Mouse (Mus musculus) embryo, embryonic 9.5 days (tissue): ENCODE measurements at regions not wholly inside any gene's neighbourhood (a gene's known extent, or its start where the extent isn't known, plus 50 kb on each side); places are given as distances from the start of the nearest gene placed in this dataset.
A peak's percentile ranks its signal among the peaks of the same experiment; 100 is the strongest.

ENCODE experiments used
- DNase-seq: peaks from one replicate; pipeline ENCODE4 v3.0.0-alpha.2; 2017; ENCODE audit errors: extremely low spot score

DNA sequence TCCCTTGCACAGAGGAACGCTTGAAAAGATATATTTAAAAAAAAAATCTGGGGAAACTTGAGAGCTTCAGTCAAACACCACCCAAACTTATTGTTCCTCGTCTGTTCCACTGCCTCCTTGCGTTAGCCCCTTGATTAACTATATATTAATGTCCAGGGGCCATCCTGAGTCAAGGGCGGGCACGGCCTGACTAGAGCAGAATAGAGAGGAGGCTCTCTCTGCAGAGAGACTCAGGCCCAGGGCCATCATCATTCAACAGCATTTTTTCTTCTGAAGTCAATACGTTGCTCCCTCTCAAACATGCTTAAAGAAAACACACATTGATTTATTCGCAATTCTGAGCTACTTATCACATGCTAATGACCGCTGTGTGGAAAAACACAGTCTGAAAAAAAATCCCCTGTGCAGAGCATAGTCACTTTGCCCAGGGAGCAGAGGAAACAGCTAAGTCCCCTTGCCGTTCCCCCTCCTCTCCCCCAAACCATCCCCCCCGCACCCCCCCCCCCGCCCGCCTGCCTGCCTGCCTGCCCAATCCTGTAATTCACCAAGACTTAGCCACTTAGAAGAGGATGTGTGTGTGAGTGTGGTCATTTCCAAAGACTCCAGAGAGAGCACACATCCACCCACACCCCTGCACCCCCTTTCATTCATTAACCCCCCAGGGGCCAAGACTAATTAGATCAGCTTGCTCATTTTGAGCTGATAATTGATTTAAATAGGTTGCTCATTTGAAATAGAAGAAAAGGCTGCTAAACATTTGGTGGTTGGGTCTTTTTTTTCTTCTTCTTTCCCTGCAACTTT, 281.5 kb downstream of the Insig2 start:
- peak; percentile 31 for DNase-seq

DNA sequence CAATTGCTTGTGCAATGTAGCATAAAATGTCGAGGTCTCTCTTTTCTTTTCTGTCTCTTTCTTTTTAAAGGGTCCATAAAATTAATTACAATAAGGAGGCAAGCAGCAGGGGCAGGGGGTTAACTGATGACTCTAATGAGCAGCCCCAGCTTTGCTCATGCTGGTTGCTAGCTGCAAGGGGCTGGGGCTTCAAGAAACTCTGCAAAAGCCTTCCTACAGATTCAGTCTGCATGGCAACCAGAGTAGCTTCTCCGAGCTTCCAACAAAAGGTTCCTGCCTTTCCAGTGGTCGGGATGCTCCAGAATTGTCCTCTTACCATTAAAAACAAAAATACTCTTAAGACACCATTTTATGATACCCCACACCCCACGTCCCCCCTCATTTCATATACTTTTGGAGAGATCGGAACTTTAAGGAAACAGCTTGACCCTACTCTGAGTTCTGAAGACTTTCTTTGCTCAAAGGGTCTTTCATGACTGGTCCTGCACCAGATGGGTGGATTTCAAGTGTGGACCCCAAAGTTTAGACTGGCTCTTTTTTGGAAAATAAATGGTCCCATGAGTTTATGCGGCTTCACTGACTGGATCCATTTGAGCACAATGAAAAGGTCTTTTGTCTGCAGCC, 280.8 kb downstream of the Insig2 start:
- no peak for DNase-seq

DNA sequence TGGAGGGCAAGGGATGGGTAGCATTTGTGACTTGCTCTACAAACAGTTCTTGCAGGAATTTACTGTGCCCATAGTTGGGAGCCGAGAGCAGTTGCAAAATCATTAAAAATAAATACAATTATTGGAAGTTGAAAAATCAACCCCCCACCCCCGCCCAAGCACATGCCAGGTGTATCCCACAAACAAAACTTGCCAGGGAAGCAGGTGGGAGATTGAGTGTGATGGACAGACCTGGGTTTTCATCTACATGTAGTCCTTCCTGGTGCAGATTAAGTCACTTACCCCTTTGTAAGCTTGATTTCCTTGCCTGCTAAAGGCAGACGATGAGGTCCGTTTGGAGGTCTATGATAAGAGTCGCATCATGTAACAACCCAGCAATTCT, 280.3 kb downstream of the Insig2 start:
- DNase-seq: no peak

DNA sequence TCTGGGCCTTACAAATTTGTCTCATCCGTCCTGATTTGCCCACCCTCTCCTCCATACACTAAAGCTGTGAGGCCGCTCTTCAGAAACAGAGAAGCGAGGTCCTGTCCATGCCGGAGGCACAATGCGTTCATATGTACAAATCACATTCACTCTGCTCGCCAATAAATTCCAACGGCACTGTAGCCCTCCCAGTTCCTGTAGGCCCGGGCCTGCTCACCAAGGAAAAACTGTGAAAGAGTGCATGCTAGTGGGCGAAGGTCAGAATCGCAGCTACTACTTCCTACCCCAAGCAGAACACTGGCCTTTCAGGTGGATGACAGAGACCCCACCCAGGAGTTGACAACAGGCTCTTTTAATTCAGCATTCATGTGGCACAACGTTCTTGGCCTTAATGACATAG, 278.7 kb downstream of the Insig2 start:
- peak; percentile 41 for DNase-seq

DNA sequence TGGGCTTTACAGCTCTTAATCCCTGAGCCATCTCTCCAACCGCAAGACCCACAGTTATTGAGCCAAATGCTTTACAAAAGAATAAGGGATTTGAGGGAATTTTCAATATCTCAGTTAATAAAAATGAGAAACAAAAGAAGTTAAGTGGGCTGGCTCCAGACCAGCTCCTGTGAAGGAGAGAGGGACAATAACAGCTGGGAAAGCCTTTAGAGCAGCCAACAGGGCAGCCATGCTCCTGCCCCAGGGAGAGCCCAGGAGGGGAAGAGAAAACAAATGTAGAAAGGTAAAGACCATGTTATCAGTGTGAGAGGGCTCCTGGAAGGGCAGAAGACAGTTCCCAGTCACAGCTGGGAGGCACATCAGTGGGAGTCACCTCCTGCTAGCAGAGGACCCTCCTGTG, 257.8 kb downstream of the Insig2 start:
- DNase-seq: no peak

DNA sequence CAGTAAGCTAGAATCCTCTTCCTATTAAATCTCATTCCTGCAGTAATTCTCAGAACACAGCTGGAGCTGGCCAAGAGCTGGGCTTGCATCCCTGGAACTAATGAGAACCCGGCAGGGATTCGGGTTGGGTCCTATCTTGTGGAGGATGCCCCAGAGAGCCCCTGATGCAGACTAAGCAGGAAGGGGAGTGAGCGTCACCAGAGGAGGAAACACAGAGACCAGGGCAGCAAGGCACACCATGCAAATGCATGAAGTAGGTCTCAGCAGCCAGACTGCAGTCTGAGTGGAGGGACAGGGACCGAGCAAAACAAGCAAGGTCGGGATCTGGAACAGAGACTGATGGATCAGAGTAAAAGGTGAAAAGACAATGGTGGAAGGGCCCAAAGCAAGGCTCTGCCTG, 249.6 kb downstream of the Insig2 start:
- no peak for DNase-seq

DNA sequence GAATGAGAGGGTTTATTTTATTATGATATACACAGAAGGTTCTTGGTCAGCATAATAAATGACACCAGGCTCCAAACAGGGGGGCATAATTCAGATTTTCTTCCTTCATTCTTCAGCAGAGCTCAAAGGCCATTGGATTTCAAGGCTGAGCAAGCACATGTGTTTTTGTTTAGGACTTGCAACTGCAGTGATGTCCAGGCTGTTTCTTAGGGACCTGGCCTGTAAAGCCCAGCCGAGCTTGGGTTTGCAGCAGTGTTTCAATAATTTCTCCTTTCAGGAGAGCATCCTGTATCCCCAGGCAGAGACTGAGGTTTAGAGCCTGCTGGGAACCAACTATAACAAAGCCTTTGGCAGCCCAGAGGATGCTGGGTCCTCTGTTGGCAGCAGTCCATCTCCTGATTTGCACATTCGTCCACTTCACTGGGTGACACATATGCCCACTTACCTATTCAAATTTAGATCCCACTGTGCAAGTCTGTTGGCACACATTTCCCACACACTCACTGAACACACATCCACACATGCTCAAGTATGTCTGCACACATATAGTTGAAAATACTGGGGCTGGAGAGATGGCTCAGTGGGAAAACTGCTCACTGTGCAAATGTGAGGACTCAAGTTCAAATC, 247.2 kb downstream of the Insig2 start:
- DNase-seq: no peak

DNA sequence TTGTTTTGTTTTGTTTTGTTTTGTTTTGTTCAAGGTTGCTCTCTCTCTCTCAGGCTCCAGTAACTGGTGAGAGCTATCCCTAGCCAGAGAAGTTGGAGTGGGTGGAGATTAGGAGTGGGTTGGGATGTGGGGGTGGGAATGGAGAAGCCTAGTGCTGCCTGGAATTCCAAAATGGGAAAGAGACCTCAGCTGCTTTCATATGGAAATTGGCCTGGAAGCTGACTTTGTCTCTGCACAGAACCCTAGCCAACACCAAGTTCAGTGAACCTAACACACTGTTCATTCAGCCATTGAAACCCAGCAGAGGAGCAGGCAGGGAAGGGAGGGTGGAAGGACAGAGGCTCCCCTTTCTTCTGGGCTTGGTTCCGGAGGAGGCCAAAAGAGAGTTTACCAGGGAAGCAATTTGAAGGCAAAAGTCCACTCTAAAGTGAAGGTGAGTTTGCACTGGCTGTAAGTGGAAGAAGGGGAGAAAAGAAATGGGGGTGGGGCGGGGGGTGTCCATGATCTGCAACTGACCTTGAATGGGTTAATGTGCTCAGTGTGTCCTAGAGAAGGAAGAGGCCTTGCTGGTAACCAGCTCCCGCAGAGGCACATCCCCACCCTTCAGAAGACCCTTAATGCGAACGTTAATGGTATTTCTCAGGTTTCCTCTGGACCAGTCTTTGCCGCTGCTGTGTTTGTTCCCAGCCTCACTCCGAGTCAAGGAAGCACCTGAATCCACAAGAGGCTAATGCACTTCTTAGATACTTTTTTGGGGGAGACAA, 245.1 kb downstream of the Insig2 start:
- DNase-seq: peak; percentile 5

DNA sequence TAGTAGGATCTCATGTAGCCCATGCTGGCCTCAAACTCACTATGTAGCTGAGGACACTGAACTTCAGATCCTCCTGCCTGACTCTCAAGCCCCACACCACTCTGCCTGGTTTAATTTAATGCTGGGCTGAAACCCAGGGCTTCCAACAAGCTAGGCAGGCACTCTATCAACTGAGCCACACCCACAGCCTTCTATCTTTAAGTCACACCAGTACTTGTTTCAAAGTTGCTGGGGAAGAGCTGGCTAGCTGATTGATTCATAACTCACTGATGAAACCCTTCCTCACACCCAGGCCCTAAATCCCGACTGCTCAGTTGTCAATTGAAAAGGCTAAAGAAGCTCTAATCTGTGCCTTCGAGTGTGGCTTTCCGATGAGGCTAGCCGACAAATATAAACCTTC, 241.8 kb downstream of the Insig2 start:
- DNase-seq: no peak

DNA sequence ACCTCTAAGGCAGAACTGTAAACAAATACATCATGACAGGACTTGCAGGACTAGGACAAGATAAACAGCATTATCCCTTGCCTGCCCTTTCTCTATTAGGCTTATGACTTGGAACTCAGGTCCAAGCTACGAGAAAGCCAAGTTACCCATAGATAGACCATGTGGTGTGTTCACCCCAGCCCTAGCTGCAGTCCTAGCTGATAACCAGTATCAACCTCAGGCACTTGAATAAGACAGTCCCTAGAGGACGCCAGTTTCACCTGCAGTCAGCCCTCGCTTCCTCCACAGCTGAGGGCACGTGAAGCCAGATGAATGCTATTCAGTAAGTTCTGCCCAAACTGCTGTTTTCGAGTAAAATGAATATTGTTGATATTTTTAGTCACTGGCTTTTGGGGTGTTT, 239.5 kb downstream of the Insig2 start:
- no peak for DNase-seq

DNA sequence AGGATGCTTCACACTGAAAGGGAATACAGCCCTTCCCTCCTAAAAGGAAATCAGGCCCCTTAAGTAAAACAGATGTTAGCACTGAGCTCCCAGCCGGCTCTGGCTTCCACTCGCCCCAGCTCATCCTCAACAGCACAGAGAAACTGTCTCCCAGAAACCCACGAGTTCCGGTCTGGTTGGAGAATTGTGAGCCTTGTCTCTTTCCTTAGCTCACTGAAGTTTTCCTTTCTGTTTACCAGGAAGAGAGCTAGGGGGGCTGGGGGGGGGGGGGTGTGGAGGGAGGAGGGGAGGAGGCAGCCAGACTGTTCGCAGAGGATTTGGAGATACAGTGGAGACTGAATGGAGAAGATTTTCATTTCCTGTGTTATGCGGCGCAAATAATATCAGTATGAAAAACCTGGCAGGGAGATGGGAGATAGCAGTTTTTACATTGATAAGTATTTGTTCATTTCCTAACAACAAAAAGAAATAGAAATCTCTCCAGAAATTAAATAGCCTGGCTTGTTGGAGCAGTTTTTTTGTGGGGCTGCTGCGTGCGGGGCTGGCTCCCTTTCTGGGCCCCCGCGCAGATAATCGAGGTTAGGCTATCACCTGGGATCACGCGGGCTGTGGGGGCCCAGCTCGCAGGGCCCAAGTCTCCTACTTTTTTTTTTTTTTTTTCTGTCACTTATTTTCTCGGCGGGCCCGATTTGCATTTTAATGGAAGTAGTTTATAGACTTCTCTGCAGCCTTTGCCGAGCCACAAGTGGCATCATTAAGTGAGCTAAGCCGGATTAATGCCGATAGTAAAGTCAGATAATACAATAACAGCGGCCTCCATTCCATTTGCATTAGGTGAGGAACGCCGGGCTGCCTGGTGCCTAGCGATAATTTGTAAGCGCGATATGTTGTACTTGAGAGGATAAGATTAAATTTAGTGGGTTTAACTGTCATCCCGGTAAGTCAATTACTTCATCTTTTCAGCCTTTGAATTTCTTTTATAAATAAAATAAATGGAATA, 235.5 kb downstream of the Insig2 start:
- DNase-seq: peak; percentile 31

DNA sequence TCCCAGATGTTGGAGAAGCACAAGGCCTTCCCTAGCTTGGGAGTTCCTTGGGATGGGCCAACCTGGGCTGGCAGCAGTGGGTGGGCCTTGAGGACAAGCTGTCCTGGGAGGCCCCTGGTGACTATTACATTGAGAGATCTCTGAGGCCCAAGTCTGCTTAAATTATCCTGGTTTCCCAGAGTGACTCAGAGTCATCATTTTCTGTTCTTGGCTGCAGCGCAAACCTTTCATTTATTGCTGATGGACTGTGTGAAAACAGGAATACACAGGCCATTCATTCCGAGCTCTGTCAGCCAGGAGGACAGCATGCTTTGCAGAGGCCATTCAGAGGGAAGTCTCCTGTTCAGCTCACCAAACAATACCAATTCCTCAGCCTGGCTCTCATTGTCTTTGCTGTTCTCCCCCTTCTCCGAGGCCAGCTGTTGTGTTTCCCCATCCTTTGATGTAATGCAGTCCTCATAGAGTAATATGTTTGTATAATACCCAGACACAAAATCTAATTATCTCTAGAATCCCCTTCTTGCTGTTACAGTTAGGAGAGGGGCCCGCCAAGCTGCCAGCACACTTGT, 220.5 kb downstream of the Insig2 start:
- no peak for DNase-seq

DNA sequence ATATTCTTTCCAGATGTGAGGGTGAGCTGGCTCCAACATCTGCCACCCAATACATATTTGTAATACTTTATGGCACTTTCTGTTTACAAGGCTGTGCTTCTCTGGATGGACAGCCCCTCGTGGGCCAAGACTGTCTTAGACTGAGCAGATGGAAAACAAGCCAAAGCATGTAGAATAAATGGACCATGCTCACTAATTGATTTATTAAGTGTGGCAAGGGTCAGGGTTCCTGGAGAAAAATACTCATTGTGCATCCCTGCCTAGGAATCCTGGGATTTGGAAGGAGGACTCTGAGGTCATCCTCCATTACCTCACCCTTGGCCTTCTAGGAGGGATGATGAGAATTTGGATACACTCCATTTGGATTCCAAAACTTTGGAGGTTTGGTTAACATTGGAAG, 219.9 kb downstream of the Insig2 start:
- DNase-seq: no peak

DNA sequence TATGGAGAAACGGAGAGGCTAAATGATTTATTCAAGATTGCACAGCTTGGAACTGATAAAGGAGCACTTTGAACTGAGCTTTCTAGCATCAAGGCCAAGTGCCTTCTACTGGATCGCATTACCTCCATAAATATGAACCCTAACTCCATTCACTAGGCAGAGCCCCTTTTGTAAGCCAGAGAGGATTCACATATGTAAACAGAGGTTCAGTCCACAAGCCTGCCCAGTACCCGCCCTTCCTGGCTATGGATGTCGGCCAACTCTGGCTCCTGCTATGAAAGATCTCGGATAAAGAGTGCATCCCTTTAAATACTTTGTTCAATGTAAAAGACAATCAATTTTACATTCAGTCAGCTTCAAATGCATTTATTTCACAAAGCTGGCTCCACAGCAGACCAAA, 215.8 kb downstream of the Insig2 start:
- DNase-seq: no peak

DNA sequence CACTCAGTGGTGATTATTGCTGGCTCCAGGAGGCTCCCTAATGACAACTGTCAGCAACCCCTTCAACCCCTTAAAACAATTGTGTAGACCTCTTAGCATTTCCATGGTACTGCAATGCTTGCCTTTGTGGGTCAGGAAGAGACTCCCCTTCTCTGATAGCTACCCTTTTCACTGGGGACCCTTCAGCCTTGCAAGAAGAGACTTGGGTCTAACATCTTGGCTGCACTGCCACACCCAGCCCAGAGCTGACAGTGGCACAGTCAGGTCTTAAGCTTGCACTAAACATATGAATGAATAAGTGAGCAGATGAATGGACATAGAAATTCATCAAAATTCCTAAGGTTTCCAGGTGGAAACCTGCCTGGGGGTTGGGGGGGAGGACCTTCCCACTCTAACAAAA, 209.0 kb downstream of the Insig2 start:
- DNase-seq: no peak

DNA sequence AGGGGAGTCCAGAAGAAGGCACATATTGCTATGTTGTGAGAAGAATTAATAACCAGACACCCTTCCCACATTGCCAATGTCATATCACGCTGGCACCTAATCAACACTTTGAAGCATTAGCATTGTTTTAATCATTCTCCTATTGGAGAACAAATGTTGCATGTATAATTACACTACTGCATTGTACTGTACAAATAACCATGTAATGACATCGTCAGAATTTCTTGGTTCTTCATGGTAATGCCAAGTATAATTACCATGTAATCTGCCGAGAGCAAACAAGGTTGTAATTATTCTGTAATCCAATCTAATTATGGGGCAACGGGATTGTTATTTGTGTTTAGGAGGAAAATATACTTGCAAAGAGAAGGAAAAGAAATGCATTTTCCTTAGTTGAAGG, 196.1 kb downstream of the Insig2 start:
- no peak for DNase-seq

DNA sequence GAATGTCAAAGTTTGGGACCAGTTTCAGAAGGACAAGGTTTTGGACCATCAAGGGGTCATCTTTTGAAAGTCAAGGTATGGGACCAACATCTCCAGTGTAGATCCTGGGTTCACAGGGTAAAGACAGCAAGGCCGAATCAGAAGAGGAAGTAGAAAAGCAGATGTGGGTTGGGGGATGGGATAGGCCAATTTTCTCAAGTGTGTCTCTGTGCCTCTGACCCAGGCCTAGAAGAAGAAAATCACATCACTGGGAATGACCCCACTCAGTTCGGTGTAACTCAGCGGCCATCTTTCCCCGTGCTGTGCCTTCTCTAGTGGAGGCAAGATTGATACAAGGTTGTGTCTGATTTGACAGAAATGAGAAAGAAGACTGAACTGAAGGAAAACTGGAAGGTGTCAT, 195.5 kb downstream of the Insig2 start:
- no peak for DNase-seq

DNA sequence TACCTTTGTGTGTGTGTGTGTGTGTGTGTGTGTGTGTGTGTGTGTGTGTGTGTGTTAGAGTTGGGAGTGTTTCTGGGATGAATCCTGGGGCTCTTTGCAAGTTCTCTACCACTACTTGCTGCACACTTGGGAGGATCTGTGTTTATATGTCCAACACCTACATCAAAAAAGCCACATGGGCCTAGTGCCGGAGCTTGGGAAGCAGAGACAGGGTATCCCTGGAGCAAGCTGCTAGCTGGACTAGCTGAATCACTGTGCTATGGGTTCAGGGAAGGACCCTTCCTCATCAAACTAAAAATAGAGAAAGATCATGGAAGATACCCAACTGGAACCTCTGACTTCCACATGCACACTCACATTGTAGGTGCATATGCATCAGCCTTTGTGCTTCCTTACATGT, 187.4 kb downstream of the Insig2 start:
- no peak for DNase-seq

DNA sequence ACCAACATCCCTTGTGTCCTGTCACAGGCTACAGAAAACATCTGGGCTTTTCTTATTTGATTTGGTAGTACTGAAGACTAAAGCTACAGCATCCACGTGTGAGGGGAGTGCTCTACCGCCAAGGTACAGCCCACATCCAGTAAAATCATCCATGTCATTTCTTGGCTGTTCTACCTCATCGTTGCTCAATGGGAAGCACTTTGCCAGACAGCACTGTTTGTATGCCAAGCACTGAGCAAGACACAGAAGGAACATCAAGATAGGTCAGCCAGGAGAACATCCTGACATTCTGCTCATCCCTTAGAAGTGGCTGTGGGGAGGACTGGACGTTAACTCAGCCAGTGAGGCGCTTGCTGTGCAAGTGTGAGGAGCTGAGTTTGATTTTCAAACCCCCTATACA, 178.9 kb downstream of the Insig2 start:
- no peak for DNase-seq

DNA sequence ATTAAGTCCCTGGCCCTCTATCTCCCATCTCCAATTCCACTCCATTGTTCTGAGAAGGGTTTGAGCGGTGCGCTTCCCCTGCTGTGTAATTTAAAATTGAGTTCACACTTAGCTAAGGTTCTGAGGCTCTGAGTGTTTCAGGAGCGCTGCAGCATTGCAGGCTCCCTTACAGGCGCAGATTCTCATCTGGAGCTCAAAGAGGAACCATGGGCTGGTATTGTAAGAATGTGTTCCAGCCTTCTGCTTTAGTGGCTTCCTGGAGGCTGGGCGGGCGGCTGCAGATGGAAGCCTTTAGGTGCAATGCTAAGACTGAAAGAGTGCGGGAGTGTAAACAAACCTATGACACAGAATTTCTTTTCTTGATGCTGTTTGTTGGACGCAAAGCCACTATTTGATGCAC, 177.8 kb downstream of the Insig2 start:
- no peak for DNase-seq

DNA sequence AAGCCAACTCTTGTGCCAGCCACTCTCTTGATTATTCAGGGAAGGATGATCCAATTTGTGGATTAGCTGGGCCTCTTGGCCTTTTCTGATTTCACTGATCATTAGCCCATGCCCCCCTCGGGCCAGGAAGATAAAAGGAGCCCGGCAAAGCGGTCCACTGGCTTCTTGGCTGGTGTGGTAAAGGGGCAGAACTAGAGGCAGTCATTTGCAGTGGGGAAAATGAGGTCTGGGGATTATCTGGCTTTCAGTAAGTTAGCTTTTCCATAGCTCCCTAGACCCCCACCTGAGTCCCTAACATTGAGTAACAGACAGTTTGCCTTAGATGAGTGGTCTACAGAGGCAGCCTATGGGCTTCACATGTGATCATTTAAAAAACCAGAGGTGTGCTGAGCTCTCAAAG, 163.7 kb downstream of the Insig2 start:
- DNase-seq: no peak
